Mouse (Mus musculus): ENCODE results near the gene Polrmt.

DNA sequence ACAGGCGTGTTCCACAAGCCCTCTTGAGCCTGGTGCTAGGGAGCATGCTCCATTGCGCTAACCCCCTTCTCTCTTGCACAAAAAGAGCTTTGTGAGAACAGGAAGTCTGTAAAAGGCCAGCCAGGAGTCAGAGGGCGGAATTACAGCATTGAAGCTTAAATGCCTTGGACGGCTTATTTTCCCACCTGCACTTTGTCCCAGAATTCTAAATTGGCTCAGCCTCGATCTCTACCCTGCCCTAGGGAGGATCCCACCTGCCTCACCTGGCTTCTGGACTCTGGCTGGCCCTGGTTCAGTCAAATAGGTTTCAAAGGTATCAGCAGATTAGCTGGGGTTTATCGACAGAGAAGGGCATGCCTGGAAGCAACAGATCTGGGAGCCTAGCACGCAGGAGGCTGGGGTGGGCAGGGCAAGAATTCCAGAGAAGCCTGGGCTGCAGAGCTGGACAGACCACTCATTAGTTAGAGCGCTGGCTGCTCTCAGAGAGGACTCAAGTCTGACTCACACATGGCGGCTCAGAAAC is 50.2 kb downstream of the Polrmt start:
- no peak for TF ChIP-seq CTCF (IDR thresholded peaks at IDR 0.05; ENCODE audit: low read depth, low read length)
- TF ChIP-seq POLR2A (IDR thresholded peaks at IDR 0.05; ENCODE audit: insufficient read depth, low read length), result no peak
- no peak for TF ChIP-seq EP300 (IDR thresholded peaks at IDR 0.05; ENCODE audit: insufficient read depth, low read depth, low read length)

Measured in ES-Bruce4 (cell line).